Comparison of ENCODE assay signal across 8 mouse cellular contexts in genomic region chr4:129189542-129190519, GRCm38 (mm10). TPM values are rescaled to one million over a fixed set of nuclear protein-coding genes. Genes with fewer than 3 reads are reported as not detected.
A peak's percentile ranks its signal among the peaks of the same experiment; 100 is the strongest.
DNase-seq lines count a peak whose midpoint lies in the region; ATAC-seq and TF ChIP-seq lines count a peak whose summit lies in the region.

TSS of gene S100pbp (minus strand) at chr4:129189727.
TSS of gene Yars (plus strand) at chr4:129189760.

- under 1% methylated on average over 58 of the region's 58 CpGs for WGBS in forebrain, embryonic 10.5 days
- under 1% methylated on average over 56 of the region's 58 CpGs for WGBS in heart, embryonic 15.5 days
- WGBS in liver, embryonic 14.5 days (ENCODE audit: insufficient replicate concordance) = under 1% methylated on average over 58 of the region's 58 CpGs
- under 1% methylated on average over 58 of the region's 58 CpGs for WGBS in neural tube, embryonic 11.5 days
- WGBS in stomach, postnatal 0 days = under 1% methylated on average over 58 of the region's 58 CpGs

- peak within 1 kb of the TSS; percentile 98 for H3K27ac ChIP-seq in forebrain, embryonic 10.5 days
- H3K27ac ChIP-seq in heart, embryonic 15.5 days = peak within 1 kb of the TSS; percentile 93
- peak within 1 kb of the TSS; percentile 87 for H3K27ac ChIP-seq in liver, embryonic 14.5 days
- H3K27ac ChIP-seq in neural tube, embryonic 11.5 days (ENCODE audit: low read depth, low read length) = peak within 1 kb of the TSS; percentile 85
- peak within 1 kb of the TSS; percentile 88 for H3K27ac ChIP-seq in stomach, postnatal 0 days (replicated peaks)

- peak within 1 kb of the TSS; percentile 82 for H3K4me2 ChIP-seq in heart, embryonic 15.5 days
- peak within 1 kb of the TSS; percentile 84 for H3K4me2 ChIP-seq in liver, embryonic 14.5 days (ENCODE audit: low read depth)
- peak within 1 kb of the TSS; percentile 82 for H3K4me2 ChIP-seq in neural tube, embryonic 11.5 days (ENCODE audit: low read depth)
- peak within 1 kb of the TSS; percentile 77 for H3K4me2 ChIP-seq in stomach, postnatal 0 days (replicated peaks; ENCODE audit: low read depth)

- peak within 1 kb of the TSS; percentile 98 for H3K4me3 ChIP-seq in forebrain, embryonic 10.5 days
- H3K4me3 ChIP-seq in heart, embryonic 15.5 days = peak within 1 kb of the TSS; percentile 66
- peak within 1 kb of the TSS; percentile 88 to 94 for H3K4me3 ChIP-seq in liver, embryonic 14.5 days (ENCODE audit: insufficient read depth in 1 of 2, low read depth in 2 of 2, low read length in 2 of 2)
- peak within 1 kb of the TSS; percentile 81 for H3K4me3 ChIP-seq in neural tube, embryonic 11.5 days (ENCODE audit: low read depth, low read length)
- peak within 1 kb of the TSS; percentile 64 for H3K4me3 ChIP-seq in stomach, postnatal 0 days (ENCODE audit: low read depth, low read length)

- peak; percentile 57; the same call in 1 of the 2 replicates for TF ChIP-seq CTCF in liver, embryonic 14.5 days (IDR thresholded peaks at IDR 0.05; ENCODE audit: low read depth)
- TF ChIP-seq CTCF in stomach, postnatal 0 days (IDR thresholded peaks at IDR 0.05; ENCODE audit: low read depth) = peak; percentile 59

- H3K9ac ChIP-seq in heart, embryonic 15.5 days = peak within 1 kb of the TSS; percentile 78
- H3K9ac ChIP-seq in liver, embryonic 14.5 days (replicated peaks) = peak within 1 kb of the TSS; percentile 98
- peak within 1 kb of the TSS; percentile 86 for H3K9ac ChIP-seq in neural tube, embryonic 11.5 days (ENCODE audit: low read length)
- peak within 1 kb of the TSS; percentile 85 for H3K9ac ChIP-seq in stomach, postnatal 0 days (ENCODE audit: low read length)

- TF ChIP-seq EP300 in liver, embryonic 14.5 days (IDR thresholded peaks at IDR 0.05; ENCODE audit: low read depth) = peak; percentile 54
- peak; percentile 66 for TF ChIP-seq EP300 in stomach, postnatal 0 days (optimal IDR thresholded peaks at IDR 0.05)

- H3K4me1 ChIP-seq in forebrain, embryonic 10.5 days = peaks cover 36% of the 10 kb centered on the region
- H3K4me1 ChIP-seq in heart, embryonic 15.5 days (replicated peaks) = peaks cover 24% of the 10 kb centered on the region
- peaks cover 16 to 23% of the 10 kb centered on the region in 2 experiments for H3K4me1 ChIP-seq in liver, embryonic 14.5 days (replicated peaks; ENCODE audit: control insufficient read depth in 2 of 2, insufficient read depth in 2 of 2, low read length in 1 of 2)
- peaks cover 10% of the 10 kb centered on the region; the same call in 1 of the 2 replicates for H3K4me1 ChIP-seq in neural tube, embryonic 11.5 days (ENCODE audit: control insufficient read depth, insufficient read depth, low read length)
- peaks cover 5% of the 10 kb centered on the region; the same call in 1 of the 2 replicates for H3K4me1 ChIP-seq in stomach, postnatal 0 days (replicated peaks; ENCODE audit: control insufficient read depth, insufficient read depth)

- H3K36me3 ChIP-seq in forebrain, embryonic 10.5 days (replicated peaks) = peaks cover 24% of the 10 kb centered on the region
- no peaks in the 10 kb centered on the region for H3K36me3 ChIP-seq in heart, embryonic 15.5 days
- peaks cover 12% of the 10 kb centered on the region for H3K36me3 ChIP-seq in liver, embryonic 14.5 days (replicated peaks; ENCODE audit: control insufficient read depth, insufficient read depth, low read depth)
- H3K36me3 ChIP-seq in neural tube, embryonic 11.5 days (ENCODE audit: control insufficient read depth, insufficient read depth, low read length) = no peaks in the 10 kb centered on the region
- no peaks in the 10 kb centered on the region for H3K36me3 ChIP-seq in stomach, postnatal 0 days (ENCODE audit: control insufficient read depth, insufficient read depth, low read length)

- peak; percentile 91 for ATAC-seq in heart, embryonic 15.5 days (replicated peaks; ENCODE audit: insufficient number of reproducible peaks, insufficient read depth, low FRiP score, low read depth)
- ATAC-seq in liver, embryonic 14.5 days (ENCODE audit: insufficient read depth) = peak; percentile 87
- peak; percentile 86 for ATAC-seq in neural tube, embryonic 11.5 days (ENCODE audit: insufficient read depth, low FRiP score, low TSS enrichment)
- peak; percentile 86 for ATAC-seq in stomach, postnatal 0 days (ENCODE audit: low FRiP score, low TSS enrichment)

- H3K27me3 ChIP-seq in forebrain, embryonic 10.5 days (ENCODE audit: poor library complexity, severe bottlenecking) = no peaks in the 10 kb centered on the region
- no peaks in the 10 kb centered on the region for H3K27me3 ChIP-seq in heart, embryonic 15.5 days
- no peaks in the 10 kb centered on the region for H3K27me3 ChIP-seq in liver, embryonic 14.5 days (ENCODE audit: control insufficient read depth, insufficient read depth, low read length)
- no peaks in the 10 kb centered on the region for H3K27me3 ChIP-seq in neural tube, embryonic 11.5 days (ENCODE audit: control insufficient read depth, insufficient read depth, low read length)
- no peaks in the 10 kb centered on the region for H3K27me3 ChIP-seq in stomach, postnatal 0 days (ENCODE audit: control insufficient read depth, insufficient read depth, low read length)

- DNase-seq in CD8-positive naive resting alpha-beta T cell, adult 2 months (ENCODE audit: low read depth in 2 of 2, low spot score in 2 of 2) = peak; percentile 97 to 98
- DNase-seq in c-Kit-positive CD71-negative TER-119-negative erythroid progenitor cells, embryonic 14.5 days (ENCODE audit: low read depth) = peak; percentile 97
- peak; percentile 97 for DNase-seq in forebrain, embryonic 10.5 days (ENCODE audit: extremely low spot score, low spot score)
- DNase-seq in kidney, postnatal 25 days = peak; percentile 99
- DNase-seq in liver, embryonic 14.5 days (ENCODE audit: low read depth in 3 of 3, low spot score in 3 of 3) = peak; percentile 96 to 99 (median 96)
- DNase-seq in neural tube, embryonic 11.5 days (ENCODE audit: low spot score) = peak; percentile 99
- DNase-seq in stomach, postnatal 0 days (ENCODE audit: low spot score) = peak; percentile 98

- no peaks in the 10 kb centered on the region for H3K9me3 ChIP-seq in forebrain, embryonic 10.5 days
- no peaks in the 10 kb centered on the region for H3K9me3 ChIP-seq in heart, embryonic 15.5 days (replicated peaks)
- no peaks in the 10 kb centered on the region for H3K9me3 ChIP-seq in liver, embryonic 14.5 days (ENCODE audit: control insufficient read depth, low read length)
- H3K9me3 ChIP-seq in neural tube, embryonic 11.5 days (ENCODE audit: control insufficient read depth, low read length) = no peaks in the 10 kb centered on the region
- H3K9me3 ChIP-seq in stomach, postnatal 0 days (ENCODE audit: control insufficient read depth, low read length) = no peaks in the 10 kb centered on the region

RNA-seq across cellular contexts. Expression of gene S100pbp, which starts in this region (rescaled TPM):
- 29.4 and 29.7 TPM in 2 replicates for polyA plus RNA-seq in forebrain, embryonic 10.5 days (2016; fragmentation: Nextera tagmentation; extraction: Ambion mirVana)
- polyA plus RNA-seq in heart, embryonic 15.5 days (2015; fragmentation: Nextera tagmentation; extraction: Ambion mirVana) = 10.8 and 13.2 TPM in 2 replicates
- polyA plus RNA-seq in liver, embryonic 14.5 days (2012; rRNA removed) = 12.2 and 12.5 TPM in 2 replicates
- 4.5 and 4.8 TPM in 2 replicates for polyA plus RNA-seq in liver, embryonic 14.5 days (2014; fragmentation: Nextera tagmentation; extraction: Ambion mirVana)
- polyA plus RNA-seq in neural tube, embryonic 11.5 days (2014; fragmentation: Nextera tagmentation; extraction: Ambion mirVana) = 21.3 and 21.5 TPM in 2 replicates
- 3.7 and 4.5 TPM in 2 replicates for polyA plus RNA-seq in stomach, postnatal 0 days (2015; fragmentation: Nextera tagmentation; extraction: Ambion mirVana)

RNA-seq across cellular contexts. Expression of gene Yars, which starts in this region (rescaled TPM):
- polyA plus RNA-seq in forebrain, embryonic 10.5 days (2016; fragmentation: Nextera tagmentation; extraction: Ambion mirVana) = 109 and 120 TPM in 2 replicates
- 40.8 and 48.8 TPM in 2 replicates for polyA plus RNA-seq in heart, embryonic 15.5 days (2015; fragmentation: Nextera tagmentation; extraction: Ambion mirVana)
- 17.3 and 28.7 TPM in 2 replicates for polyA plus RNA-seq in liver, embryonic 14.5 days (2012; rRNA removed)
- 53.2 and 59.8 TPM in 2 replicates for polyA plus RNA-seq in liver, embryonic 14.5 days (2014; fragmentation: Nextera tagmentation; extraction: Ambion mirVana)
- 103 and 115 TPM in 2 replicates for polyA plus RNA-seq in neural tube, embryonic 11.5 days (2014; fragmentation: Nextera tagmentation; extraction: Ambion mirVana)
- polyA plus RNA-seq in stomach, postnatal 0 days (2015; fragmentation: Nextera tagmentation; extraction: Ambion mirVana) = 41.3 and 44.2 TPM in 2 replicates

Comparison
In these comparisons a context has a peak if more than half of its experiments do, and no peak if none do; other contexts are left out.
1. Peak in every context shown above with its lines: DNase-seq, ATAC-seq, H3K4me3 ChIP-seq and H3K27ac ChIP-seq.